Mouse (Mus musculus) macrophage (primary cell): ENCODE measurements around the gene Pah. TPM values are rescaled to one million over a fixed set of nuclear protein-coding genes. Genes with fewer than 3 reads are reported as not detected.

Experiments used
- H3K27ac ChIP-seq: fragments of 350-480 bp; formaldehyde crosslinking; 2 replicates; pipeline ENCODE4 v1.9.0; 2021
- H3K36me3 ChIP-seq: fragments of 350-480 bp; formaldehyde crosslinking; 2 replicates; pipeline ENCODE4 v1.9.0; 2021; ENCODE audit errors: inconsistent target
- H3K4me3 ChIP-seq: fragments of 350-480 bp; formaldehyde crosslinking; 2 replicates; pipeline ENCODE4 v1.9.0; 2021; ENCODE audit errors: inconsistent target
- H3K79me2 ChIP-seq: fragments of 350-480 bp; formaldehyde crosslinking; 2 replicates; pipeline ENCODE4 v1.9.0; 2021; ENCODE audit errors: inconsistent target
- WGBS: methylation state at CpG from one replicate; pipeline ENCODE4 v1.1.7; 2026; ENCODE audit warnings: inconsistent platforms; ENCODE audit not compliant: missing documents; 5-methylcytosine and 5-hydroxymethylcytosine counted together
- polyA plus RNA-seq: library from polyadenylated mRNA; stranded (reverse); fragments of 250-400 nt; gene quantifications from 3 replicates; pipeline ENCODE4 v1.2.4, GENCODE M21; 2018; ENCODE audit warnings: inconsistent platforms
- total RNA-seq, 78 experiments: library from RNA; depleted of rRNA; stranded (reverse); fragments of 250-400 nt; gene quantifications; 1 replicate in 9 of 78; 2 replicates in 24 of 78; 3 replicates in 43 of 78; 4 replicates in 2 of 78; pipeline ENCODE4 v1.2.4; 2018; ENCODE audit warnings: inconsistent platforms in 56 of 78

Pah gene
- not detected for total RNA-seq (2018; cell fraction: chromatin; rRNA removed)
- not detected for total RNA-seq (2018; cell fraction: cytosol; rRNA removed)
- total RNA-seq (2018; cell fraction: nucleus; rRNA removed), result not detected
- polyA plus RNA-seq, result not detected in 3 replicates

GRCm38 (mm10) chr10:87521646-87522045 lies at the start of gene Pah:
Gene Pah (plus strand): TSS chr10:87521795.
- H3K27ac ChIP-seq, result no peak within 1 kb of the TSS
- 83% methylated on average over 5 of the region's 5 CpGs for WGBS
- no peaks in the 10 kb centered on the region for H3K36me3 ChIP-seq
- no peaks in the 10 kb centered on the region for H3K79me2 ChIP-seq
- H3K4me3 ChIP-seq, result no peak within 1 kb of the TSS

- WGBS, result 85% methylated on average over 10 of the region's 10 CpGs
- Histone ChIP-seq H3K27ac (no peak overlapping the region), H3K4me3 (no peak overlapping the region), H3K79me2 (no peaks in the 10 kb centered on the region), H3K36me3 (no peaks in the 10 kb centered on the region)
Measured at GRCm38 (mm10) chr10:87473475-87474131, 48.0 kb upstream of the Pah start.

GRCm38 (mm10) chr10:87474971-87475370 lies 46.6 kb upstream of the Pah start:
- Histone ChIP-seq H3K4me3 (no peak overlapping the region), H3K27ac (no peak overlapping the region), H3K79me2 (no peaks in the 10 kb centered on the region), H3K36me3 (no peaks in the 10 kb centered on the region)
- 87% methylated on average over 2 of the region's 2 CpGs for WGBS

GRCm38 (mm10) chr10:87477895-87478294 lies 43.7 kb upstream of the Pah start:
- no peak overlapping the region for H3K4me3 ChIP-seq
- no peak overlapping the region for H3K27ac ChIP-seq
- WGBS, result 60% methylated on average over 5 of the region's 5 CpGs
- H3K36me3 ChIP-seq, result no peaks in the 10 kb centered on the region
- H3K79me2 ChIP-seq, result no peaks in the 10 kb centered on the region

- WGBS, result 10% methylated on average over 17 of the region's 17 CpGs
- H3K79me2 ChIP-seq, result no peaks in the 10 kb centered on the region
- H3K4me3 ChIP-seq, result no peak overlapping the region
- H3K27ac ChIP-seq, result no peak overlapping the region
- H3K36me3 ChIP-seq, result no peaks in the 10 kb centered on the region
Measured at GRCm38 (mm10) chr10:87484831-87485720, 36.5 kb upstream of the Pah start.

GRCm38 (mm10) chr10:87485721-87486620 lies 35.6 kb upstream of the Pah start:
- H3K4me3 ChIP-seq, result no peak overlapping the region
- no peak overlapping the region for H3K27ac ChIP-seq
- 4% methylated on average over 33 of the region's 33 CpGs for WGBS
- no peaks in the 10 kb centered on the region for H3K79me2 ChIP-seq
- no peaks in the 10 kb centered on the region for H3K36me3 ChIP-seq

GRCm38 (mm10) chr10:87488429-87489145 lies 33.0 kb upstream of the Pah start:
- no peaks in the 10 kb centered on the region for H3K36me3 ChIP-seq
- no peaks in the 10 kb centered on the region for H3K79me2 ChIP-seq
- no peak overlapping the region for H3K27ac ChIP-seq
- 2% methylated on average over 15 of the region's 16 CpGs for WGBS
- no peak overlapping the region for H3K4me3 ChIP-seq

- Histone ChIP-seq H3K4me3 (no peak overlapping the region), H3K36me3 (no peaks in the 10 kb centered on the region), H3K79me2 (no peaks in the 10 kb centered on the region), H3K27ac (no peak overlapping the region)
- 7% methylated on average over 18 of the region's 18 CpGs for WGBS
Measured at GRCm38 (mm10) chr10:87489246-87490009, 32.2 kb upstream of the Pah start.

- Histone ChIP-seq H3K36me3 (no peaks in the 10 kb centered on the region), H3K27ac (no peak overlapping the region), H3K79me2 (no peaks in the 10 kb centered on the region), H3K4me3 (no peak overlapping the region)
- 0% methylated on average over 1 of the region's 2 CpGs for WGBS
Measured at GRCm38 (mm10) chr10:87490328-87490727, 31.3 kb upstream of the Pah start.

GRCm38 (mm10) chr10:87491485-87492040 lies 30.0 kb upstream of the Pah start:
- WGBS, result 4% methylated on average over 11 of the region's 11 CpGs
- Histone ChIP-seq H3K27ac (no peak overlapping the region), H3K4me3 (no peak overlapping the region), H3K36me3 (no peaks in the 10 kb centered on the region), H3K79me2 (no peaks in the 10 kb centered on the region)

GRCm38 (mm10) chr10:87492332-87492660 lies 29.3 kb upstream of the Pah start:
- Histone ChIP-seq H3K36me3 (no peaks in the 10 kb centered on the region), H3K79me2 (no peaks in the 10 kb centered on the region), H3K27ac (no peak overlapping the region), H3K4me3 (no peak overlapping the region)
- WGBS, result 5% methylated on average over 25 of the region's 26 CpGs

GRCm38 (mm10) chr10:87492661-87493551 lies 28.7 kb upstream of the Pah start:
- H3K79me2 ChIP-seq, result no peaks in the 10 kb centered on the region
- H3K4me3 ChIP-seq, result no peak overlapping the region
- no peaks in the 10 kb centered on the region for H3K36me3 ChIP-seq
- no peak overlapping the region for H3K27ac ChIP-seq
- 1% methylated on average over 81 of the region's 90 CpGs for WGBS
